Mouse (Mus musculus) mature B cell (primary cell): Measurements from ENCODE around the gene Tacr1.

ENCODE experiments used
- in situ Hi-C: fragments of 300-500 bp; cut with MboI; formaldehyde crosslinking; loops from 2 replicates; pipeline ENCODE4 v1.14.3; 2019

Gene Tacr1

GRCm38 (mm10) chr6:82525107-82525867 is 123.2 kb downstream of the Tacr1 start:
- in situ Hi-C loops: no loop called here

GRCm38 (mm10) chr6:82528631-82529030 is 126.5 kb downstream of the Tacr1 start:
- in situ Hi-C loops: no loop called here

GRCm38 (mm10) chr6:82536641-82537040 is 134.5 kb downstream of the Tacr1 start:
- in situ Hi-C loops: no loop called here

GRCm38 (mm10) chr6:82549270-82549669 is 147.1 kb downstream of the Tacr1 start:
- in situ Hi-C loops: no loop called here

- in situ Hi-C loops: no loop called here
Measured at GRCm38 (mm10) chr6:82575445-82575844, 173.3 kb downstream of the Tacr1 start.

GRCm38 (mm10) chr6:82585396-82585795 is 183.3 kb downstream of the Tacr1 start:
- in situ Hi-C loops: no loop called here

GRCm38 (mm10) chr6:82589387-82589786 is 187.3 kb downstream of the Tacr1 start:
- in situ Hi-C loops: no loop called here

GRCm38 (mm10) chr6:82595461-82596090 is 193.4 kb downstream of the Tacr1 start:
- in situ Hi-C loops: no loop called here

- in situ Hi-C loops: no loop called here
Measured at GRCm38 (mm10) chr6:82603228-82603627, 201.1 kb downstream of the Tacr1 start.

GRCm38 (mm10) chr6:82603665-82604064 is 201.5 kb downstream of the Tacr1 start:
- in situ Hi-C loops: no loop called here

- in situ Hi-C loops: no loop called here
Measured at GRCm38 (mm10) chr6:82604791-82605190, 202.7 kb downstream of the Tacr1 start.

GRCm38 (mm10) chr6:82608756-82609155 is 206.6 kb downstream of the Tacr1 start:
- in situ Hi-C loops: no loop called here

- in situ Hi-C loops: no loop called here
Measured at GRCm38 (mm10) chr6:82609339-82609926, 207.3 kb downstream of the Tacr1 start.
